Mouse (Mus musculus) CD4-positive, CD25-positive, alpha-beta regulatory T cell, adult 4 months (primary cell): ENCODE measurements around the gene Gm49336. TPM values are rescaled to one million over a fixed set of nuclear protein-coding genes. Genes with fewer than 3 reads are reported as not detected.

Experiments
- polyA plus RNA-seq, 2 experiments: library from polyadenylated mRNA; unstranded; fragments of 100-300 nt; shearing (Covaris generic); gene quantifications; one replicate each; pipeline ENCODE4 v1.2.1; 2017

The Gm49336 gene
- polyA plus RNA-seq, 2 experiments from 2014 or later, result 14.7 to 20.6 TPM

Other genes with a start within 250 kb of the Gm49336 start
- gene Atp8a2, start 54.3 kb downstream of the Gm49336 start, polyA plus RNA-seq, result 1 to 10 TPM in 1 of 2 experiments, under 1 TPM in 1; 0.98 to 1.9 TPM
- gene Nupl1, start 76 bp downstream of the Gm49336 start, polyA plus RNA-seq, result under 1 TPM; 0.09 to 0.30 TPM
- 10 to 100 TPM; 45.4 to 59.2 TPM for gene Mtmr6, start 13.7 kb upstream of the Gm49336 start, polyA plus RNA-seq
- not detected for gene Amer2, start 121.8 kb upstream of the Gm49336 start, polyA plus RNA-seq